Mouse (Mus musculus): ENCODE data around the gene Mettl1. TPM values are rescaled to one million over a fixed set of nuclear protein-coding genes. Genes with fewer than 3 reads are reported as not detected.
"Not testable (repeated sequence)": the region's sequence is repeated elsewhere in the genome, so short reads cannot be mapped to it uniquely, and the experiment has no call there.

Gene Mettl1
- polyA plus RNA-seq, 1 experiment from 2014 or later = 32.5 TPM

GRCm38 (mm10) chr10:127062101-127062500 lies 20.9 kb downstream of the Mettl1 start:
- H3K9ac ChIP-seq; H3K4me3 ChIP-seq; H3K4me2 ChIP-seq (replicated peaks); H3K27me3 ChIP-seq (replicated peaks); ATAC-seq (ENCODE audit: low FRiP score, low read depth); H3K27ac ChIP-seq; H3K9me3 ChIP-seq: not testable (repeated sequence)
- peaks cover 43% of the 10 kb centered on the region for H3K4me1 ChIP-seq
- H3K36me3 ChIP-seq = peaks cover 31% of the 10 kb centered on the region
- WGBS = 92% methylated on average over 4 of the region's 4 CpGs

- Histone ChIP-seq H3K27ac (no peak overlapping the region), H3K4me2 (replicated peaks) (peak overlapping the region; percentile 90; the same call in 1 of the 2 replicates), H3K4me1 (peaks cover 42% of the 10 kb centered on the region), H3K27me3 (replicated peaks) (no peaks in the 10 kb centered on the region), H3K4me3 (no peak overlapping the region), H3K9ac (no peak overlapping the region), H3K9me3 (no peaks in the 10 kb centered on the region), H3K36me3 (peaks cover 31% of the 10 kb centered on the region)
- ATAC-seq (ENCODE audit: low FRiP score, low read depth) = no peak
- 81% methylated on average over 5 of the region's 5 CpGs for WGBS
Observed at GRCm38 (mm10) chr10:127062503-127062902, 21.3 kb downstream of the Mettl1 start.

GRCm38 (mm10) chr10:127063239-127063872 lies 22.1 kb downstream of the Mettl1 start, which contains the start of gene Cdk4:
Gene Cdk4 (plus strand): TSS chr10:127063534.
- ATAC-seq (ENCODE audit: low FRiP score, low read depth) = peak; percentile 91
- under 1% methylated on average over 45 of the region's 46 CpGs for WGBS
- Histone ChIP-seq H3K4me1 (peaks cover 40% of the 10 kb centered on the region), H3K9me3 (no peaks in the 10 kb centered on the region), H3K4me2 (replicated peaks) (peak within 1 kb of the TSS; percentile 90), H3K27ac (peak within 1 kb of the TSS; percentile 57; the same call in 1 of the 2 replicates), H3K9ac (peak within 1 kb of the TSS; percentile 93), H3K4me3 (peak within 1 kb of the TSS; percentile 81), H3K36me3 (peaks cover 38% of the 10 kb centered on the region), H3K27me3 (replicated peaks) (no peaks in the 10 kb centered on the region)

GRCm38 (mm10) chr10:127063913-127064870 lies 23.0 kb downstream of the Mettl1 start:
- ATAC-seq (ENCODE audit: low FRiP score, low read depth) = no peak; the same call in 1 of the 2 replicates
- peaks cover 42% of the 10 kb centered on the region for H3K4me1 ChIP-seq
- 13% methylated on average over 37 of the region's 37 CpGs for whole genome bisulfite sequencing

GRCm38 (mm10) chr10:127065981-127066380 lies 24.8 kb downstream of the Mettl1 start:
- no peak overlapping the region for H3K4me3 ChIP-seq
- H3K9ac ChIP-seq = no peak overlapping the region
- no peaks in the 10 kb centered on the region for H3K9me3 ChIP-seq
- WGBS = 93% methylated on average over 9 of the region's 9 CpGs
- no peak overlapping the region for H3K27ac ChIP-seq
- H3K36me3 ChIP-seq = peaks cover 40% of the 10 kb centered on the region
- no peaks in the 10 kb centered on the region for H3K27me3 ChIP-seq (replicated peaks)
- ATAC-seq (ENCODE audit: low FRiP score, low read depth) = no peak
- H3K4me2 ChIP-seq (replicated peaks) = peak overlapping the region; percentile 18; the same call in 1 of the 2 replicates
- H3K4me1 ChIP-seq = peaks cover 41% of the 10 kb centered on the region

More at GRCm38 (mm10) chr10:127063913-127064870, 23.0 kb downstream of the Mettl1 start:
- Histone ChIP-seq H3K9ac (peak overlapping the region; percentile 93), H3K36me3 (peaks cover 40% of the 10 kb centered on the region), H3K27me3 (replicated peaks) (no peaks in the 10 kb centered on the region), H3K4me2 (replicated peaks) (peak overlapping the region; percentile 90), H3K27ac (peak overlapping the region; percentile 57; the same call in 1 of the 2 replicates), H3K9me3 (no peaks in the 10 kb centered on the region), H3K4me3 (peak overlapping the region; percentile 81)

- Histone ChIP-seq H3K9ac (no peak overlapping the region), H3K4me1 (peaks cover 44% of the 10 kb centered on the region), H3K4me3 (no peak overlapping the region), H3K27ac (no peak overlapping the region), H3K4me2 (replicated peaks) (peak overlapping the region; percentile 9; the same call in 1 of the 2 replicates), H3K36me3 (peaks cover 40% of the 10 kb centered on the region), H3K9me3 (no peaks in the 10 kb centered on the region), H3K27me3 (replicated peaks) (no peaks in the 10 kb centered on the region)
- no peak for ATAC-seq (ENCODE audit: low FRiP score, low read depth)
- WGBS = 92% methylated on average over 14 of the region's 14 CpGs
Observed at GRCm38 (mm10) chr10:127066519-127067018, 25.4 kb downstream of the Mettl1 start.

GRCm38 (mm10) chr10:127068360-127069038 lies 27.3 kb downstream of the Mettl1 start:
- Histone ChIP-seq H3K27me3 (replicated peaks) (no peaks in the 10 kb centered on the region), H3K27ac (no peak overlapping the region), H3K4me2 (replicated peaks) (peak overlapping the region; percentile 96), H3K9ac (peak overlapping the region; percentile 64), H3K9me3 (no peaks in the 10 kb centered on the region), H3K4me3 (peak overlapping the region; percentile 55), H3K36me3 (peaks cover 40% of the 10 kb centered on the region), H3K4me1 (peaks cover 44% of the 10 kb centered on the region)
- WGBS = 83% methylated on average over 9 of the region's 9 CpGs
- no peak for ATAC-seq (ENCODE audit: low FRiP score, low read depth)

- Histone ChIP-seq H3K4me2 (replicated peaks) (peak overlapping the region; percentile 96), H3K9me3 (no peaks in the 10 kb centered on the region), H3K27ac (peak overlapping the region; percentile 69), H3K9ac (peak overlapping the region; percentile 64), H3K27me3 (replicated peaks) (no peaks in the 10 kb centered on the region), H3K36me3 (peaks cover 40% of the 10 kb centered on the region), H3K4me1 (peaks cover 43% of the 10 kb centered on the region), H3K4me3 (peak overlapping the region; percentile 55)
- peak; percentile 80 for ATAC-seq (ENCODE audit: low FRiP score, low read depth)
- WGBS = 10% methylated on average over 30 of the region's 30 CpGs
Observed at GRCm38 (mm10) chr10:127069281-127070189, 28.3 kb downstream of the Mettl1 start.

GRCm38 (mm10) chr10:127070190-127071121 lies 29.2 kb downstream of the Mettl1 start, which contains the start of gene Tspan31:
Gene Tspan31 (minus strand): TSS chr10:127070264.
- peak within 1 kb of the TSS; percentile 96 for H3K4me2 ChIP-seq (replicated peaks)
- peak within 1 kb of the TSS; percentile 67 for H3K9ac ChIP-seq
- H3K4me3 ChIP-seq = peak within 1 kb of the TSS; percentile 55
- H3K36me3 ChIP-seq = peaks cover 31% of the 10 kb centered on the region
- H3K9me3 ChIP-seq = no peaks in the 10 kb centered on the region
- peak within 1 kb of the TSS; percentile 69 for H3K27ac ChIP-seq
- ATAC-seq (ENCODE audit: low FRiP score, low read depth) = peak; percentile 89
- H3K4me1 ChIP-seq = peaks cover 34% of the 10 kb centered on the region
- no peaks in the 10 kb centered on the region for H3K27me3 ChIP-seq (replicated peaks)
- 3% methylated on average over 36 of the region's 36 CpGs for WGBS

- H3K36me3 ChIP-seq = peaks cover 24% of the 10 kb centered on the region
- H3K27me3 ChIP-seq (replicated peaks) = peaks cover 6% of the 10 kb centered on the region; the same call in 1 of the 2 replicates
- peaks cover 28% of the 10 kb centered on the region for H3K4me1 ChIP-seq
- peak overlapping the region; percentile 67 for H3K9ac ChIP-seq
- H3K4me2 ChIP-seq (replicated peaks) = peak overlapping the region; percentile 96
- WGBS = 78% methylated on average over 9 of the region's 9 CpGs
- H3K27ac ChIP-seq = no peak overlapping the region
- H3K9me3 ChIP-seq = no peaks in the 10 kb centered on the region
- no peak for ATAC-seq (ENCODE audit: low FRiP score, low read depth)
- peak overlapping the region; percentile 48 for H3K4me3 ChIP-seq
Observed at GRCm38 (mm10) chr10:127071203-127071602, 30.0 kb downstream of the Mettl1 start.

Data from neural tube, embryonic 12.5 days (tissue).